20 mouse cellular contexts compared by ENCODE assay signal in genomic region chr2:22627147-22627666, GRCm38 (mm10). TPM values are rescaled to one million over a fixed set of nuclear protein-coding genes. Genes with fewer than 3 reads are reported as not detected.
DNase-seq lines count a peak whose midpoint lies in the region; ATAC-seq lines count a peak whose summit lies in the region.
"Had no signal": no experiment of that assay in that cellular context is flagged by ENCODE, and none has a peak within 500 bp of the region (broad histone marks: within the 10 kb centered on the region; RNA-seq: fewer than 3 reads in every experiment).

No protein-coding gene starts in this region.

- peaks cover 39% of the 10 kb centered on the region for H3K27me3 ChIP-seq in forebrain, embryonic 11.5 days (ENCODE audit: control insufficient read depth, insufficient read depth, low read length)
- H3K27me3 ChIP-seq in forebrain, embryonic 10.5 days (ENCODE audit: poor library complexity, severe bottlenecking) = peaks cover 70% of the 10 kb centered on the region
- H3K27me3 ChIP-seq in hindbrain, embryonic 13.5 days = peaks cover 55% of the 10 kb centered on the region
- H3K27me3 ChIP-seq in midbrain, embryonic 15.5 days (replicated peaks) = peaks cover 28% of the 10 kb centered on the region

- ATAC-seq in forebrain, embryonic 11.5 days (replicated peaks; ENCODE audit: low FRiP score) = no peak
- ATAC-seq in hindbrain, embryonic 13.5 days (ENCODE audit: low FRiP score) = peak; percentile 18; the same call in 1 of the 2 replicates
- ATAC-seq in midbrain, embryonic 15.5 days (replicated peaks) = 0 out of 2 replicates have a peak, but pooled peaks have one; percentile 13
- ATAC-seq: inflammation-experienced regulatory T-cells, adult 6 months had no signal

- WGBS in forebrain, embryonic 11.5 days = 26% methylated on average over 3 of the region's 3 CpGs
- WGBS in forebrain, embryonic 10.5 days = 26% methylated on average over 3 of the region's 3 CpGs
- WGBS in hindbrain, embryonic 13.5 days = 29% methylated on average over 3 of the region's 3 CpGs
- WGBS in midbrain, embryonic 15.5 days = 16% methylated on average over 3 of the region's 3 CpGs

- H3K9ac ChIP-seq in forebrain, embryonic 11.5 days (ENCODE audit: low read length) = no peak overlapping the region
- peak overlapping the region; percentile 69 for H3K9ac ChIP-seq in hindbrain, embryonic 13.5 days
- peak overlapping the region; percentile 33 for H3K9ac ChIP-seq in midbrain, embryonic 15.5 days
- H3K9ac ChIP-seq: embryonic facial prominence, embryonic 15.5 days; kidney, embryonic 15.5 days; lung, embryonic 15.5 days had no signal

- H3K4me3 ChIP-seq in forebrain, embryonic 11.5 days (ENCODE audit: low read depth, low read length) = no peak overlapping the region
- no peak overlapping the region for H3K4me3 ChIP-seq in forebrain, embryonic 10.5 days
- peak overlapping the region; percentile 61 for H3K4me3 ChIP-seq in hindbrain, embryonic 13.5 days
- H3K4me3 ChIP-seq in midbrain, embryonic 15.5 days = peak overlapping the region; percentile 54
- H3K4me3 ChIP-seq: embryonic facial prominence, embryonic 15.5 days; kidney, embryonic 15.5 days; layer of hippocampus, adult 2 months; lung, embryonic 15.5 days had no signal

- no peak for DNase-seq in forebrain, embryonic 11.5 days (ENCODE audit: low spot score)
- no peak for DNase-seq in forebrain, embryonic 10.5 days (ENCODE audit: extremely low spot score, low spot score)
- no peak for DNase-seq in urinary bladder, postnatal 14 days (ENCODE audit: low spot score)
- no peak for DNase-seq in heart, postnatal 10 days
- DNase-seq in spleen, postnatal 10 days (ENCODE audit: low spot score in 2 of 2) = no peak
- no peak for DNase-seq in spleen, postnatal 14 days (ENCODE audit: low spot score in 2 of 2)
- DNase-seq: cerebellum, postnatal 36 days; right cerebral cortex, postnatal 4 days had no signal

- H3K27ac ChIP-seq in forebrain, embryonic 11.5 days (ENCODE audit: low read depth, low read length) = peak overlapping the region; percentile 38; the same call in 1 of the 2 replicates
- no peak overlapping the region for H3K27ac ChIP-seq in forebrain, embryonic 10.5 days
- peak overlapping the region; percentile 98 for H3K27ac ChIP-seq in hindbrain, embryonic 13.5 days
- H3K27ac ChIP-seq in midbrain, embryonic 15.5 days = peak overlapping the region; percentile 91
- H3K27ac ChIP-seq: embryonic facial prominence, embryonic 15.5 days; kidney, embryonic 15.5 days; layer of hippocampus, adult 2 months; lung, embryonic 15.5 days had no signal

- H3K36me3 ChIP-seq in forebrain, embryonic 11.5 days (ENCODE audit: control insufficient read depth, insufficient read depth, low read length) = no peaks in the 10 kb centered on the region
- no peaks in the 10 kb centered on the region for H3K36me3 ChIP-seq in forebrain, embryonic 10.5 days (replicated peaks)
- peaks cover 9% of the 10 kb centered on the region; the same call in 1 of the 2 replicates for H3K36me3 ChIP-seq in hindbrain, embryonic 13.5 days
- no peaks in the 10 kb centered on the region for H3K36me3 ChIP-seq in midbrain, embryonic 15.5 days (replicated peaks)
- H3K36me3 ChIP-seq: embryonic facial prominence, embryonic 15.5 days; kidney, embryonic 15.5 days; lung, embryonic 15.5 days had no signal

- H3K4me1 ChIP-seq in forebrain, embryonic 11.5 days (replicated peaks; ENCODE audit: control insufficient read depth, insufficient read depth, low read length) = peaks cover 14% of the 10 kb centered on the region
- H3K4me1 ChIP-seq in forebrain, embryonic 10.5 days = peaks cover 17% of the 10 kb centered on the region
- peaks cover 23% of the 10 kb centered on the region for H3K4me1 ChIP-seq in hindbrain, embryonic 13.5 days (replicated peaks)
- H3K4me1 ChIP-seq in midbrain, embryonic 15.5 days = peaks cover 14% of the 10 kb centered on the region; the same call in 1 of the 2 replicates

- no peak overlapping the region; the same call in 1 of the 2 replicates for H3K4me2 ChIP-seq in forebrain, embryonic 11.5 days (ENCODE audit: low read depth, low read length, severe bottlenecking)
- H3K4me2 ChIP-seq in hindbrain, embryonic 13.5 days = peak overlapping the region; percentile 84
- H3K4me2 ChIP-seq in midbrain, embryonic 15.5 days = peak overlapping the region; percentile 85
- H3K4me2 ChIP-seq: embryonic facial prominence, embryonic 15.5 days; kidney, embryonic 15.5 days; lung, embryonic 15.5 days had no signal

- intact Hi-C loops in heart, postnatal 10 days (cut with DNase I) = loop anchor here (5.0 kb wide), 1 partner anchor 670 kb away; no protein-coding TSS in a partner anchor

- H3K9me3 ChIP-seq in forebrain, embryonic 11.5 days (ENCODE audit: control insufficient read depth, low read length) = no peaks in the 10 kb centered on the region
- no peaks in the 10 kb centered on the region for H3K9me3 ChIP-seq in forebrain, embryonic 10.5 days
- H3K9me3 ChIP-seq in hindbrain, embryonic 13.5 days = no peaks in the 10 kb centered on the region
- H3K9me3 ChIP-seq in midbrain, embryonic 15.5 days = no peaks in the 10 kb centered on the region
- H3K9me3 ChIP-seq: embryonic facial prominence, embryonic 15.5 days; kidney, embryonic 15.5 days; lung, embryonic 15.5 days had no signal

RNA-seq across cellular contexts. Expression of gene Gad2, which starts 5.2 kb away (rescaled TPM):
- polyA plus RNA-seq in forebrain, embryonic 11.5 days (2014; fragmentation: Nextera tagmentation; extraction: Ambion mirVana) = 29.6 and 29.9 TPM in 2 replicates
- 4.8 and 7.0 TPM in 2 replicates for polyA plus RNA-seq in forebrain, embryonic 10.5 days (2016; fragmentation: Nextera tagmentation; extraction: Ambion mirVana)
- polyA plus RNA-seq in hindbrain, embryonic 13.5 days (2015; fragmentation: Nextera tagmentation; extraction: Ambion mirVana) = 62.9 and 68.3 TPM in 2 replicates
- 62.8 and 72.5 TPM in 2 replicates for polyA plus RNA-seq in midbrain, embryonic 15.5 days (2015; fragmentation: Nextera tagmentation; extraction: Ambion mirVana)
- under 1 TPM in 1 of 2 experiments, not detected in 1; 0.14 TPM for total RNA-seq in heart, postnatal 10 days (2021)
- total RNA-seq: adrenal gland, adult 18-20 months; gastrocnemius, postnatal 4 days had no signal
- polyA plus RNA-seq: liver, adult 2 months; stomach, embryonic 14.5 days; thymus, postnatal 0 days had no signal

Comparison
In these comparisons a context has a peak if more than half of its experiments do, and no peak if none do; other contexts are left out.
1. H3K4me3 ChIP-seq: peak in hindbrain, embryonic 13.5 days (single experiment) and midbrain, embryonic 15.5 days (single experiment); none in forebrain, embryonic 11.5 days (single experiment) and forebrain, embryonic 10.5 days (single experiment).